Mouse (Mus musculus): Measurements from ENCODE around the gene Catspere2. TPM values are rescaled to one million over a fixed set of nuclear protein-coding genes. Genes with fewer than 3 reads are reported as not detected.
"Not testable (repeated sequence)": the region's sequence is repeated elsewhere in the genome, so short reads cannot be mapped to it uniquely, and the experiment has no call there.

The Catspere2 gene
- polyA plus RNA-seq, 1 experiment from 2014 or later: not detected

DNA sequence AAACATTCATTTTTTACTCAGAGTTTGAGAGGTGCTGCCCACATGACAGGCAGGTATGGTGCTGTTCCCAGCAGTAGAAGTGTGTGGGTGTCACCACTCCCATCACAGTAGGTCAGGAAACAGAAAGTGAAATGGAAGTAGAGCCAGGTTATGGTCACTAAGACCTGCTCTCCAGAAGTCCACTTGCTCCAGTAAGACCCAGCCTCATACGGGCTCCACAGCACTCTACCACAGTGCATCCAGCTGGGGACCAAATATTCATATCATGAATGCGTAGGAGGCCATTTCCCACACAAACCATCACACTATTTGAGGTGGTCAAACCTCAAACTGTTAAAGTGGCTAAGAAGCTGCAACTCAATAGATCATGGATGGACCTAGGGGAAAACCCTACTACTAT is 199.0 kb downstream of the Catspere2 start:
- Histone ChIP-seq H3K9ac (no peak overlapping the region), H3K27ac (no peak overlapping the region), H3K4me2 (no peak overlapping the region), H3K4me1 (0 out of 2 replicates have a peak, but pooled peaks cover 4% of the 10 kb centered on the region), H3K4me3 (no peak overlapping the region), H3K36me3 (ENCODE audit: poor library complexity, severe bottlenecking) (no peaks in the 10 kb centered on the region), H3K27me3 (no peaks in the 10 kb centered on the region), H3K9me3 (replicated peaks) (no peaks in the 10 kb centered on the region)
- no peak for ATAC-seq
- 89% methylated on average over 2 of the region's 2 CpGs for WGBS

- Histone ChIP-seq H3K27ac (no peak overlapping the region), H3K9ac (no peak overlapping the region), H3K36me3 (ENCODE audit: poor library complexity, severe bottlenecking) (no peaks in the 10 kb centered on the region), H3K4me1 (peaks cover 11% of the 10 kb centered on the region), H3K27me3 (no peaks in the 10 kb centered on the region), H3K9me3 (replicated peaks) (no peaks in the 10 kb centered on the region), H3K4me2 (no peak overlapping the region), H3K4me3 (no peak overlapping the region)
- ATAC-seq: no peak
Measured at GRCm38 (mm10) chr1:178185591-178185990, 202.4 kb downstream of the Catspere2 start.

DNA sequence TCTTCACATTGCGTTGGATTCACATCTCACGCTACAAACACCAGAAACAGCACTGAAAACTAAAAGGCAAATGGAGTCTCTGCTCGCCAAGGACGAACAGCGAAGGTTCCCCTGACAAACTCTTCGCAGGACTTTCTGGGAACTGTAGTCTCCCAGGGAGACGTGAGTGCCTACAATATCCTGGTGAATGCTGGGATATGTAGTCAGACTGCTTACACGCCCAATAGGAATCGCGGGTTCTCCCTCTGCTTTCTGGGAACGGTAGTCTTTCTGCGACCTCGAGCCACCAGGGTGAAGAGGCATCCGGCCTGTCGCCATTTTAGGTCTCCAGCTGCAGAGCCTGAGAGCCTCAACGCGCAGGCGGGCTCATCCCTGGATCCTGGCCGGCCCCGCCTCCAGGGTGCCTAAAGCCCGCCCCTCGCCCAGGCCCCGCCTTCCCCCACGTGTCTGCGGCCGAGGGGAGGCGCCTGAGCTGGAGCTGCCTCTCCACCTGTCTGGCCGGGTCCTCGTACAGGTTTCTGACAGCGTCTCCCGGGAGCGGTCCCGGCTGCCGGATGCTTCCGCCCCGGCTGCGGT is 204.1 kb downstream of the Catspere2 start, which contains the start of gene Desi2:
Gene Desi2, plus strand, starts transcription at position 202 of the 576 bp plus-strand sequence.
- under 1% methylated on average over 36 of the region's 37 CpGs for WGBS
- peak within 1 kb of the TSS; percentile 64 for H3K4me2 ChIP-seq
- H3K36me3 ChIP-seq (ENCODE audit: poor library complexity, severe bottlenecking); H3K27ac ChIP-seq; H3K27me3 ChIP-seq; H3K9me3 ChIP-seq (replicated peaks): not testable (repeated sequence)
- H3K9ac ChIP-seq: peak within 1 kb of the TSS; percentile 63
- H3K4me1 ChIP-seq: peaks cover 11% of the 10 kb centered on the region
- peak; percentile 99 for ATAC-seq
- H3K4me3 ChIP-seq: peak within 1 kb of the TSS; percentile 66

- not testable (repeated sequence) for H3K36me3 ChIP-seq (ENCODE audit: poor library complexity, severe bottlenecking); H3K9me3 ChIP-seq (replicated peaks); H3K27ac ChIP-seq; H3K27me3 ChIP-seq; ATAC-seq
- Histone ChIP-seq H3K9ac (peak overlapping the region; percentile 63), H3K4me1 (peaks cover 11% of the 10 kb centered on the region), H3K4me2 (peak overlapping the region; percentile 56), H3K4me3 (peak overlapping the region; percentile 66)
- 0% methylated on average over 21 of the region's 38 CpGs for WGBS
Measured at GRCm38 (mm10) chr1:178187810-178188209, 204.6 kb downstream of the Catspere2 start.

- Histone ChIP-seq H3K27me3 (no peaks in the 10 kb centered on the region), H3K36me3 (ENCODE audit: poor library complexity, severe bottlenecking) (no peaks in the 10 kb centered on the region), H3K4me2 (peak overlapping the region; percentile 64), H3K27ac (no peak overlapping the region), H3K9me3 (replicated peaks) (no peaks in the 10 kb centered on the region), H3K9ac (peak overlapping the region; percentile 30; the same call in 1 of the 2 replicates), H3K4me1 (peaks cover 11% of the 10 kb centered on the region), H3K4me3 (peak overlapping the region; percentile 38)
- WGBS: 8% methylated on average over 13 of the region's 13 CpGs
- no peak for ATAC-seq
Measured at GRCm38 (mm10) chr1:178188386-178188785, 205.2 kb downstream of the Catspere2 start.

- no peak overlapping the region for H3K27ac ChIP-seq
- H3K36me3 ChIP-seq (ENCODE audit: poor library complexity, severe bottlenecking): no peaks in the 10 kb centered on the region
- ATAC-seq: no peak
- no peak overlapping the region for H3K9ac ChIP-seq
- H3K27me3 ChIP-seq: no peaks in the 10 kb centered on the region
- H3K4me1 ChIP-seq: no peaks in the 10 kb centered on the region
- WGBS: 86% methylated on average over 10 of the region's 10 CpGs
- no peaks in the 10 kb centered on the region for H3K9me3 ChIP-seq (replicated peaks)
- H3K4me3 ChIP-seq: no peak overlapping the region
- H3K4me2 ChIP-seq: no peak overlapping the region
Measured at GRCm38 (mm10) chr1:178205701-178206325, 222.6 kb downstream of the Catspere2 start.

DNA sequence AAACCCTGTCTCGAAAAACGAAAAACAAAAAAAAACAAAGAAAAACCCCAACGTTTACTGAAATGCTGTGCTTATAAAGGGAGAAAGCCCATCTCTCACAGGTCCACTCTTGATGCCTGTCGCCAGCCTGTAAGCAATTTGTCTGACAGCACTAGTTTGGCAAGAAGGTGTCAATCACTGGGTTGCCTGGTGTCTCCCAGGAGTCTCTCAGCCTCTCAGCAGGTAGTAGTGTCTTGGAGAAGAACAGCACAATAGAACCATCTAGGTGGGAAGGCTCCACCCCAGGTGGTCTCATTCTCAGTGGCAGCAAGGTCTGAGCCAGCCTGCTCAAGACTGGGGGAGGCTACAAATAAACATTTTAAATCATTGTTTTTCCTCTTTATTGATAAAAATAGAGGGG is 224.6 kb downstream of the Catspere2 start:
- not testable (repeated sequence) for H3K4me2 ChIP-seq; H3K36me3 ChIP-seq (ENCODE audit: poor library complexity, severe bottlenecking); H3K9ac ChIP-seq; H3K4me3 ChIP-seq; H3K4me1 ChIP-seq; H3K9me3 ChIP-seq (replicated peaks); H3K27me3 ChIP-seq; H3K27ac ChIP-seq; ATAC-seq
- 86% methylated on average over 4 of the region's 4 CpGs for WGBS

DNA sequence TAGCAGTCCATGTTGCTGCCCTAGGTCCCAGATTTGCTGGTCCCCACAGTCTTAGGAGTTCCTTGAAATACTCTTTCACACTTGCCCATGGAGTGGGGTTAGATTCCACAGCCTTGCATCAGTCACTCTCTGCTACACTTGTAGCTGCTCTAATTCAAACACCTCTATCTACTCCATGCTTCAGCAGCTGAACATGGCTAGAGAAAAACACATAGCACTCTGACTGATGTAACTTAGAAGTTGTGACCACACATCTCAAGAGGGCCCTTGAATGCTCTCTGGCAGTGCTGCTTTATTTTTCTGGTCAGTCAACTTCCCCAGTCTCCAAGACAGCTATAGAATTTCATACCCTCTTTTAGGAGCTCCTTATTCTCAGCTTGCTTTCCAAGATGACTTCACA is 226.7 kb downstream of the Catspere2 start:
- H3K4me1 ChIP-seq: no peaks in the 10 kb centered on the region
- H3K9ac ChIP-seq: no peak overlapping the region
- no peaks in the 10 kb centered on the region for H3K27me3 ChIP-seq
- H3K27ac ChIP-seq: no peak overlapping the region
- H3K36me3 ChIP-seq (ENCODE audit: poor library complexity, severe bottlenecking): no peaks in the 10 kb centered on the region
- H3K9me3 ChIP-seq (replicated peaks): no peaks in the 10 kb centered on the region
- H3K4me2 ChIP-seq: no peak overlapping the region
- H3K4me3 ChIP-seq: no peak overlapping the region
- ATAC-seq: no peak

- H3K36me3 ChIP-seq (ENCODE audit: poor library complexity, severe bottlenecking): no peaks in the 10 kb centered on the region
- no peaks in the 10 kb centered on the region for H3K4me1 ChIP-seq
- no peak overlapping the region for H3K9ac ChIP-seq
- no peak overlapping the region for H3K4me2 ChIP-seq
- H3K9me3 ChIP-seq (replicated peaks): no peaks in the 10 kb centered on the region
- H3K27me3 ChIP-seq: no peaks in the 10 kb centered on the region
- ATAC-seq: no peak
- H3K27ac ChIP-seq: no peak overlapping the region
- no peak overlapping the region for H3K4me3 ChIP-seq
Measured at GRCm38 (mm10) chr1:178217157-178217556, 233.9 kb downstream of the Catspere2 start.

DNA sequence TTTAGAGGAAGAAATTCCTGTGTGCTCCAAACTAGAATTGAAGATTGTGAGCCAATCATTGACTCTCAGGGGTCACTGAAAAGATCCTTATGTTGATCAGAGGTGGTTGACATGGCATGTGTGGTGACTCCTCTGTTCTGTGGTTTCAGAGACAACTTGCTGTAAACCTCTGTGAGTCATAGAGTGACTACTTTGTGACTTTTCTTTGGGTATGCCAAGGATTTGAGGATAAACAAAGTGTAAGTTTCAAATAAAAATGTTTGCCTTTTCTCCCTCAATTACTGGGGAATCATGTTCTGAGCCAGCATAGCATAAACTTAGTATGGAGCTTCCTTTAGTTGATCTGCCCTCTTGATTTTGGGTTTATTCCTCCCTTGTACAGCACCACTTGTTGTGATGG is 235.1 kb downstream of the Catspere2 start:
- Histone ChIP-seq H3K9ac (no peak overlapping the region), H3K9me3 (replicated peaks) (no peaks in the 10 kb centered on the region), H3K4me1 (no peaks in the 10 kb centered on the region), H3K4me2 (no peak overlapping the region), H3K27ac (no peak overlapping the region), H3K36me3 (ENCODE audit: poor library complexity, severe bottlenecking) (no peaks in the 10 kb centered on the region), H3K27me3 (no peaks in the 10 kb centered on the region), H3K4me3 (no peak overlapping the region)
- ATAC-seq: no peak

DNA sequence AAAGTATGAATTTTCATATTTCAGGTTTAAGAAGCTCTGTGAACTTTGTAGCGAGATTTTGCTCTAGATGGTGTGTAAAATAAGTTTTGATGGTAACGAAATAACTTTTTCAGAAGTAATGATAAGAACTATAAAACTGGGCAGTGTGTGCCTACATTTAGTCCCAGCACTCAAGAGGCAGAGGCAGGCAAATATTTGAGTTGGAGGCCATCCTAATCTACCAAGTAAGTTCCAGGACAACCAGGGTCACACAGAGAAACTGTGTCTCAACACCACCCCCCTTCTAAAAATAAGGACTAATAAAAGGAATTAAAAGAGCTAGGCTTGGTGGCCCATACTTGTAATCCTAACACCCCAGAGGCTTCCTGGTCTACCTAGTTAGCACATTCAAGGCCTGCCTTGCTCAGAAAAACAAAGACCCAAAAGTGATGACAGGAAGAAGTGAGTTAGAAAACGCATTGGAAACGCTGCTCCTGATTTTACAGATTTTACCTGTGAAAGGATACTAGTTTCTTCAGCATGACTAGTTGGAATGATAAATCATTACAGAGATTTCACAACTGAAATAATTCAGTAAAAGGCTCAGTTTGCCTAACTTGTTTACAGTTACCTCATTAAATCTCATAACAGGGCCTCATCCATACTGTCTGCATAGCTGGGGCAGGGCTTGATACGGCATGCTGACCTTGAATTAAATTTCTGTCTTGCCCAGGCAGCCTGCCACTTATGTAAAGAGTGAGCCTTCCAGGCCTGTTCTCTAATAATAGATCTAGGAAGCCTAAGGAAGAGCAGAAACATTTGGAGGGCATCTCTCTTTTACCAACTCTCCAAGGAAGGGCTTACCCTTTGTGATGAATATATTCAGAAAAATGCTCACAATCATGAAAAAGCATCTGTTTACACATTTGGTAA is 236.2 kb downstream of the Catspere2 start:
- H3K4me2 ChIP-seq: no peak overlapping the region
- H3K4me1 ChIP-seq: no peaks in the 10 kb centered on the region
- H3K4me3 ChIP-seq: no peak overlapping the region
- no peaks in the 10 kb centered on the region for H3K9me3 ChIP-seq (replicated peaks)
- 86% methylated on average over 5 of the region's 5 CpGs for whole genome bisulfite sequencing
- H3K27ac ChIP-seq: no peak overlapping the region
- H3K27me3 ChIP-seq: no peaks in the 10 kb centered on the region
- ATAC-seq: no peak
- no peaks in the 10 kb centered on the region for H3K36me3 ChIP-seq (ENCODE audit: poor library complexity, severe bottlenecking)
- no peak overlapping the region for H3K9ac ChIP-seq

All from forebrain, embryonic 13.5 days (tissue).